Mouse (Mus musculus) embryo, embryonic 9.5 days (tissue): ENCODE measurements around the gene Fbxw7.

Source experiments
- DNase-seq: peaks from one replicate; pipeline ENCODE4 v3.0.0-alpha.2; 2017; ENCODE audit errors: extremely low spot score

Gene Fbxw7

DNA sequence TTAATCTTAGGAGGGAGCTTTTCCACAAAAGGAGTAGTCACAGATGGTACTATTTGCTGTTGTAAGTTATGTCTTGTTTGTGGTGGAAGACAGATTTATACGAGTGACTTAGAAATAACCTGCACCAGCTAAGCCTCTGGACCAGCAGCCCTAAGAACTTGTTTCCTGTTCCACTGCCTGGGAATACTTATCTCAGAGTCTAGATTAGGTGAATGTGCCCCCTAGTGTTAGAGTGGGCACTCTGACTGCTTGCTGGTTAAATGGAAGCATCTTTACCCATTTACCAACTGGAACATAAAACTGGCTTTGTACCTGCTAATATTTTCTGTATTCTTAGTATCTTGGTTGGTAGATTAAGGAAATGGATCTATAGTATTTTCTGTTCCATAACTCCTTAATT is 74.6 kb downstream of the Fbxw7 start:
- DNase-seq = no peak

DNA sequence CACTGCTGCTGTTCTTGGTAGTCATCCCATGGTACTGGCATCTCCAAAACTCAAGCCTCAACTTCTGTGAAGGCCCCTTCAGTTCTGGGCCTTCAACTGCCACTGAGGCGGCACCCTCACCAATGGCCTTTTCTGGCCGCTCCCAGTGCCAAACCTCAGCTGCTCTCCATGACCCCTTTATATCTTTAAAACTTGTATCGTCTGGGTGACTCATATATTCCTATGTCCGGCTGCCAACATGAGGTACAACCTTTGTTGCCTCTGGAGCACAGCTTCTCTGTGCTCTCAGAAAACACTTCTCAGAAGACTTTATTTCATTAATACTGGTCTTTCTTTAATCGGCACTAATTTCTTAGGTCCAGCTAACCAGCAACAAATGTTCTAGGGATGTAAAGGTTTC is 75.9 kb downstream of the Fbxw7 start:
- no peak for DNase-seq

DNA sequence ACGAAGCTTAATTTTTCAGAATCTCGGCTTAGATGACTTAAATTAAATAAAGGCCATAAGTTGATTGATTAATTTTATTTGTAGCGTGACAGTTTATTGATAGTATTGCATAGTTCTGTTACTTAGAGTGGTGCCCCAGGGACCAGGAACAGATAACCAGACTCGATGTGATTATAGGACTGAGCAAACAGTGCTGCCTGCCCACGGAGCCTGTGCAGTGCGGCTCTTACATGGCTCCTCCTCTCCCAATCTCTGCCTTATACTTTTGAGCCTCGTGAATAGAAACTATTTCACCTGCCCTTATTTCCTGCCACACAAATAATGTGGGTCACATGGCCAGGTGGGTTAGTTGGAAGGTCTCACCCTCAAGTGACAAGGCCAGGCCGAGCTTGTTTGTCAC is 82.9 kb downstream of the Fbxw7 start:
- no peak for DNase-seq

DNA sequence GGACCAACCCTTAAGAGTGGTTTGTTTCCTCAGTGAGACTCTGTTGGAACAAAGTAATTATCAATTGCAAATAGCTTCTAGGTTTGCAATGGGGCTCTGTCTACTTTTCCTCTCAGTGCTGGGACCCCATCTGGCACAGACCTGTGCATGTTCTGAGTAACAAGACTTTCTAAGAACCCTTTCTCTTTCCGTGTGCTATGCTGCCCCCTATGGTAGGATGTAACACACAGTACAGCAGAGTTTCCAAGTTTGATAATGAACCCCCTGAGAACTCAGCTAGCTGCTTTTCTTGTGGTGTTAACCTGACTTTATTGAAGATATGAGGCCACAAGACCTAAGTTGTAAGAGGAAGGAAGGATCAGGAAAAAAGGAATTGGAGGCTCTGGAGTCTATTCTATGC is 91.5 kb downstream of the Fbxw7 start:
- DNase-seq = peak; percentile 29

DNA sequence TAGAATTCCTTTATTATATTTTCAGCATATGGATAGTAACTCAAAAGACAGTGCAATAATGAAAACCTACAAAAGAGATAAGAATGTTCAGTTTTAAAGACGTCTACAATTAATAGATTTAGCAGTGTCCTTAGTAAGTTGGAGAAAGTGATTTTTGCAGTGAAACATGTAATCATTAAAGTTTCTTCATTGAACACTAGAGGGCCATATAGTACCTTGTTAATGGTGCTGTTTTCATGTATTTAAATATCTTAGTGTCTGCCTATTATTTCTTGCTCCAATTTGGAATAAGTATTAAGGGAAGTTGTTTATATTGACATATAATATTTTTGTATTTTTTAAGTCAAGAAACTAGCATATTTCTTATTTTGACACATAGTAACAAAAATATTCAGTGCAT is 99.2 kb downstream of the Fbxw7 start:
- DNase-seq = no peak

DNA sequence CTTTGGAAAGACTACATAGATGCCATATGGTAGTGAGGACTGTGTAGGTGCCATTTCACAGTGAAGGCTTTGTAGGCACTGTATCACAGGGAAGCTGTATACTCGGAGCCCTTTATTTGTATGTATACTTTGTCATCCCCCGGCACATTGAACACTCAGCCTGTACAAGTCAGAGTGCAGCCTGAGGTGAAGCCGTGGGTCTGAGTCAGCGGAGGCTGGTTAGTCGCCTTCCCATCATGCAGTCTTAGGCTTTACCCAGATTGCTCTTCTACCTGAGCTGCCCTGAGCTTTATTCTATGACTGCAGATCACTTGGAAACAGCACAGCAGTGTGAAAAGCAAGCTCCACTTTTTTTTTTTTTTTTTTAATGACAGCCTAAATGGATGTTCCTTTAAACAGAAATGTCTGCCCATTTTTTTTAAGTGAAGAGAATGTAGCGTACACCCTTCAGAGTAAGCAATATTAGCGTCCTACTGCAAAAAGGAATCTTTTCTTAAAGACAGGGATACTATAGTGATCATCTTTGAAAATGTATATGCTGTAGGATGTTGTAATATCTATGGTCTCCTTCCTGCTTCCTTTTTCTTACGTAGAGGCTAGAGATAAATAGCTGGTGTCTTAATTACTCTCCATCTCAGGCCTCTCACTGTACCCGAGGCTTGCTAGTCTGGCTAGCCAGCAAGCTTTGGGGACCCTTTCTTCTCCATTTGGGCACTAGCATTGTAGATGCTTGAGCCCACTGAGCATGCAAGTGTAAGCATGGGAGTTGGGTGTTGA is 103.0 kb downstream of the Fbxw7 start:
- DNase-seq = no peak

DNA sequence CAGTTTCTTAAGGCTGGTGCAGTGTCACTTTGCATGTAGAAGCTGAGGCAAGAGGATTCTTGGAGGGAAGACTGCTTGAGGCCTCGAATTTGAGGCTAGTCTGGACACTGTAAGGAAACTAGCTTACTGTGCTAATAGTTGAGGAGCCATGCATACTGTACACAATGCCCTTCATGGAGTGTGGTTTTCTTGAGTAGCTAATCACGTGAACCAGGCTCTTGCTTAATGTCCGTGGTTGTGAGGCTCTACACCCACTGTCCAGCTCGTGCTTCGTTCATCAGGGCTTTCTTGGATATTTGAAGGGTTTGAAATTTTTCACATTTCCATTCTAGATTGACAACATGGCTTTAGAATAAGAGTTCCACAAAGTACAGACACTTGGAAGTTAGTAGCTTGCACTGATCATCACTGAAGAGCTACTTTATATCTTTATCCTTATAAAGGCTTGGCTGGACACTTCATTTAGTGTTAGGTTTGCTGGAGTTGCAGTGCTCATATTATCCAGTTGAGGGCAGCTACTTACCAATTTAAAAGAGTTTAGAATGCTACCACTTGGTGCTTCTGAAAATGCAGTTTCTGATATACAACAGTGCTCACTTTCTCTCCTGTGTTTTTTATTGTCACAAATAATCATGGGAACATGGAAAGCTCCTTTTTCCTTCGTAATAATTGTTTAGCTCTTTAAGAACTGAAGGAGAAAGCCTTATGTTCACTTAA is 106.8 kb downstream of the Fbxw7 start:
- DNase-seq = peak; percentile 14

DNA sequence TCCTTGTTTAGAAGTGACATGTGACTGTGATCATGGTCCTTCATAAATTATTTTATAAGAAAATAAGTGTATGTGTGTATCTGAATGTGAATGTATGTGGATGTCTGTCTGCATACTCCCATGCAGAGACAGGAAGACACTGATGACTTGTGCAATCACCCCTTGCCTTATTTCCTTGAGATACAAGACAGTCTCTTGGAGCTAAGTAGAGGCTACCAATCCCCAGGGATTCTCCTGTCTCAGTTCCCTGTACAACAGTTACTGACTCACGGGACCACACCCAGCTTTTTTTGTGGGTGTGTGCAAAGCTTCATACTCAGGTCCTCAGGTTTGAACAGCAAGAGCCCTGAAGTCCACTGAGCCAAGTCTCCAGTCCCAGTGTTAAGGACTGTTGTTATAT is 108.2 kb downstream of the Fbxw7 start:
- DNase-seq = no peak

DNA sequence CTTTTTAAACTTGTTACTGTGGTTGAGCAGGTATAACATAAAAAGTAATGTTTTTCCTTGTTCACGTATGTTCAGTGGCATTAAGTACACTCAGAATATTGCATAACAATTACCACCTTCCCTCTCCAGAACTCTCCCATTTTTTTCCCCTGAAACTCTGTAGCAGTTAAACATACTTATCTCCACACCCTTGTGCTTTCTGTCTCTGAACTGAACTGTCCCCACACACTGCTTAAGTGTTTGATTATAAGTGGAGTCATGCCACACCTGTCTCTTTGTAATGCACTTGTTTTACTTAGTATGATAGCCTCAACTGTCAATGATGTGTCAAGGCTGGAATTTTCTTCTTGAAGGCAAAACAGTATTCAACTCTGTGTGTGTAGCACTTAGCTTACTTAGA is 108.6 kb downstream of the Fbxw7 start:
- DNase-seq = no peak

DNA sequence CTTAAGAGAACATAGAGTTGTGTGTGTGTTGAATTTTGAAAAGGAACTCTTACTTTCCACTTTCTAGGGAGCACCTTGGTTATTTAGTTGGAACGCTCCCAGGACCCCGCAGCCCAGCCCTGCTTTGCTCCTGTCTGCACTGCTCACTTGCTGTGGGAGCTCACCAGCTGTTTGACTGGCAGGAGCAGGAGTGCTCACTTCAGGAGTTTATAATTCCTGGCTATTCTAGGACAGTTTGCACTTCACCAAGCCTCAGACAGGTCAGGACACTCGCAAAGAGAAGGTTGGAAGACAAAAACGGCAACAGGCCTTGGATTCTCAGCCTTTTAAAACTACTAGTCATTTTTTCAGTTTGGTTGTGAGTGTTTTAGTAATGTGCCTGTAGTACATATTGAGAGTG is 110.2 kb downstream of the Fbxw7 start:
- no peak for DNase-seq

DNA sequence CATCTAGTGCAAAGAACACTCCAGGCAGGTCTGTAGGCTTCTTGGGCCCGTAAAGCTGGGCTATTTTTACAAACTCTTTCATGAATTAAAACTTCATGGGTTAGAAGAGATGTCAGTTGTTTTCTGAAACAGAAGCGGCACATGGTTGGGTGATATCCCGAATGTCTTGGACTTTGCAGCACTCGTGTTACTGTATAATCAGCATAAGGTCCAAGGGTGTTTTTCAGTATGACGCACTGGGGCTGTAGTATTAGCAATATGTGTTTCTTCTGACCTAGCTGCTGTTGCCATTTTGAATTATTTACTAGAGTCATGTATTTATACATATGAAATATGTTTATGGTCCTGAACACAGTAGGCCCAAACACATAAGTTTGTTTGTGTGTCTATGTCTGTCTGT is 111.1 kb downstream of the Fbxw7 start:
- DNase-seq = no peak

DNA sequence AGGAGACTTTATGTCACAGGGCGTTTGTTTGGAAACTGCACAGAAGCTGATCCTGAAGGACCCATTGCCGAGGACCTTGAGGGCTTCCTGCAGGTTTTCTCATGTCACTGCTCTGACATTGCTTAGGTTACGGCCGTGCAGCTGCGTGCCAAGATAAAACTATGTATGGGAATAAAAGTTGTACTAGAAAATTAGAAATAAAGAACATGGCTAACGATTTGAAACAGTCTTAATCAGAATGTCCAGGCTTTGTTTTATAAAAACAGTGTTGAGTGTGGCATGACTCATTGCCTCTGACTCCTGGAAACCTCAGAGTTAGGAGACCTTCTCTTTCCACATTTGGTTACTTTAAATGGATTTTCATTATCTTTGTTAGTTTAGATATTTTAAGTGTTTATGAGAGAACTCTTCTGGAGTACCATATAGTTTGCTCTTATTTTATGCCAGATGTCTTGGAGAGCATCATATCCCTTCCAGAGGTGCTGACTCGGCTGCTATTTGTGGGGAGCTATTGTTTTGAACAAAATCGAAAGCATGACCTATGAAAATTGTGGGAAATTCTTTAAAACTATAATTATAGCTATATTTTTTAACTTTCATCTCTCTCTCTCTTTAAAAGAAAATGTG is 112.2 kb downstream of the Fbxw7 start:
- no peak for DNase-seq

DNA sequence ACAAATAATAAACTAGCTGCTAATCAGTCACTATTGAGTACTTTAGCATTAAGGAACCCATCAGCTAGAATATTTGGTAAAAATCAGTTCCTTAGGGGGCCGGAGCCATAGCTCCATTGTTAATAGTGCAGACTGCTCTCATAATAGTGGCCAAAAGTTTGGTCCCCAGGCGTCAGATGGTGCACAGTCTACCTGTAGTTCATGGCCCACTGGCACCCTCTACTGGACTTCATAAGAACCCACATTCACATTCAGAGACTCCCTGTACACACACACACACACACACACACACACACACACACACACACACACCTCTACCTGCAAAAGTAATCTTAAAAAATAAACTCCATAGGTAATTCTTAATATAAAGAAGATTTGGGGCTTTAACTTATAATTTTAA is 112.8 kb downstream of the Fbxw7 start:
- no peak for DNase-seq

DNA sequence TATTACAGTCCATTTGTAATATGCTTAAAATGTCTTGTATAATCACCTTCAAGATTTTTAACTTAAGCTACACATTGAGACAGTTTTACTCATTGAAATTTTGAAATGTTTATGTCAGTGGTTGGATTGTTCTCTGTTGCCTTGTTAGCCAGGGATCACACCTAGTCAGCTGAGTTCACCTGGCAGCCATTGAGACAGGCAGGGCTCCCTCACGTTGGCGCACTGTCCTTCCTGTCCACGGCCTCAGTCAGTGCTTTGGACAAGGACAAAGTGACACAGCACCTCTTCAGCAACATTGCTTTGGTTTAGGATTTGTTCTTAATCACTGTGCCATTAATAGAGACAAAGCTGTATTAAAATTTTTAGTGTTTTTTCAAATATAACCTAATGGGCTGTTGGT is 114.1 kb downstream of the Fbxw7 start:
- DNase-seq = no peak

DNA sequence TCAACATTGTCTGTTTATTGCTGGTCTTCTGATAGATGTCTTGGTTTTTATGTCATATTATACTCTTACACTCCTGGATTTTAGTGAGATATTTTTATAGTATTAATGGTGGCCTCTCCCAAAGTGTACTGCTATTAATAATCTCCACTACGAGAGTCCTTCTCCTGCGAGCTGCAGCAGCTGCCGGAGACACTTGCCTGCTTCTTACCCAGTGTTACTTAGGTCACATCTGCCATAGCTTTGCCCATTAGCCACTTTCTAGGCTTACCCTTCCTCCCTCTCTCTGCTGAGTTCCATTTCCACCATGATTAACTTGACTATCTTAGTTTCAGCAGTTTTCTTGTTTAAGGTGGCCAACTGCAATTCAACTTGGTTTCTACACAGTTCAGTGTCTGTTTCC is 115.6 kb downstream of the Fbxw7 start:
- DNase-seq = no peak

DNA sequence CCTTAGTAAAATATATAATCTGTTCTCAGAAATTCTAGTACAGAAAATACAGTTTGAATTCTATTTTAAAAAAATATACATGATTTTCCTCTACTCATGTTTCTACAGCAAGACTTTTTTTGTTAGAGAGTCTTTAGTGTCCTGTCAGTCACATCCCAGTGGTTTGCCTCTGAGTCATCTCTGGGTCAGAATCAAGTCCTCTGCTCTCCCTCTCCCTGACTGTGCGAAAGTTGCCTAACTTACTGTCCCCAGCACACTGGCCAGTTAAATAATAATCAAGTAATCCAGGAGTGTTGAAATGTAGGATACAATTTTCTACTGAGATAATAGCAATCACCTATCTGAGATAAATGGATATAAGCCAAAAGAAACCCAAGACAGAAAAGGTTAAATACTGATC is 120.7 kb downstream of the Fbxw7 start:
- no peak for DNase-seq

DNA sequence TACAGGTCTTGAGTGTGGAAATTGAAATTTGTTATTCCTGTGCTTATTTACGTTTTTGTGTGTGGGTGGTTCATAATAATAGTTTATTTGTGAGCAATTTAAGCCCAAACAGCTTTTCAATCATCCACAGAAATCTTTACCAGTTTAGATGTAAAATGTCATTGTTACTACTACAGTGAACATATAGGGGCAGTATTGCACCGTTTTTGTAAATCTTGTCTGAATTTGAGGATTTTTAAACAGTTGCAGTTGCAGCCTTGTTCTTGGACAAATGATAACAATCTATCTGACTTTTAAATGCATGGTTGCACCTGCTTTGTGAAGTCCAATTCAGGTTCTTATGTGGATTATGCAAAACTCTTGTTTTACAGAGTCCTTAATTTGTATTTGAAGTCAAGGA is 121.2 kb downstream of the Fbxw7 start:
- no peak for DNase-seq

DNA sequence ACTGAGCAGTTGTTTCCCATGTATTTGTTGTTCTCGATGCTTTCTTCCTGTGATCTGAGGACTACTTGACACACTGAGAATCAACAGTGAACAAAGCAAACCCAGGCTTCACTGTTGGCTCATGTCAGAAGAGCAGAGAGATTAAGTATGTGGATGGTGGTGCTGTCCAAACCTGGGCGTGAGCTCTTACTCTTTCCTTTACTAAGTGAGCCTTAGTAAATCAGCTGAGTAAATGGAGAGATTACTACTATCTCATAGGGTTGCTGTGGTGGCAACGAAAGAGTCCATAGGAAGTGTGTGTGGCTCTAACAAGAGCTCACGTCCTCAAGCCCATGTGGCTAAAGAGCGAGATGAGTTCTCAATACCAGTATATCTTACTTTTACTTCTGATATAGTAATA is 121.9 kb downstream of the Fbxw7 start:
- DNase-seq = no peak

DNA sequence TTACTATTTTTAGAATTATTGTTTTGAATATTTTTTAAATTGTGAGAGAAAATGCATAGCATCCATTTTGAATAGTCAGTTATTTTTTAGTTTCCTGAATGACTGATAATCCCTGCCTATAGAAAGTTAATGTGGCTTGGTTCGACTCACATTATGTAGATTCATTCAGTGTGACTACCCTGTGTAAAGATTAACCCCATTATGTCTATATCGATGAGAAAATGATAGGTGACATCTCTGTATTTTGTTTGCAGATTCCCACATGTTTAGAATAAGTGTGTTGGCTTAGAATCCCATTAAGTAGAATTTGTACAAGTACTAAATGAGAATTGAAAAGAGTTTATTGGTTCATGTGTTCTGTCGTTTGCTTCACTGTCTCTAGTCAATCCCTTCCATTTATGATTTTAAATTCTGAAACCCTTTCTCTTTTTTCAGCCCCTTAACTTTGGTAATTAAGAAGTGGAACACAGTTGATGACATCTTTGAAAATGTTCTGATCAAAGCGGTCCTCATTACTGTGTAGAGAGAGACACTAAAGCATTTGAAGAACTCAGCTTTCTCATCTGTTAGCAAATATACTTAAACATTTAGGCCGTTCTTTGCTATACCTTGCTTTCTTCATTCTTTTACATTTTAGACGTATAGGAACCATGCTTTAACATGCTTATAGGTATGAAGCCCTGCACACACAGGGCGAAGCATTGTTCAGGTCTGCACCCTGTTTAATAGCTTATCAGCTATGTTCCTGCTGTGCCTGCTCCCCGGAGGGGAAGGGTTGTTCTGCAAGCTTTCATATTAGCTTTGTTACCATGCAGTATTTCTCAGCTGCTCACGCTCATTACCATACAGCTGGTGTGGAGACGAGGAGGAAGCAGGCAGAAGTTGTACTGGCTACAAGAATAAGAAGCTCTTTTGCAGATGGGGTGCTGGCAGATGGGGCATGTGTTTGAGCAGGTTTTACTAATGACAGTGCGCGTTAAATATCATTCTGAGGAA is 122.6 kb downstream of the Fbxw7 start:
- DNase-seq = no peak

DNA sequence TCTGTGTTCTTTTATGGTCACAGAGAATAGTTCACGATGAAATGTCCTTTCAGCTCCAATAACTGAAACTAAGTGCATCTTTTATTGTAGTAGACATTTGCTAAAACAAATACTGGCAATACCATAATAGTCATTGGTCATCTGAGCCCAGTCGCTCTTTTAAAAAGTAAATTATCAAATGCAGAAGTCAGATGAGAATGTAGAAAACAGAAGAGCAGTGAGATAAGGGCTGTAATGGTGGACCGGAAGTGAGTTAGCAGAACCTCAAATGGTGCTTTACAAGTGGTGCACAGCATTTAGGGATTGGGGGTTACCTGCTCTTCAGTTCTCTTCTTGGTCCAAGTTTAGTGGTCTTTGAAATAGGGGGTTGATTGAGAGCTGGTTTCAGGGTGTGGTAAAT is 129.9 kb downstream of the Fbxw7 start:
- no peak for DNase-seq

DNA sequence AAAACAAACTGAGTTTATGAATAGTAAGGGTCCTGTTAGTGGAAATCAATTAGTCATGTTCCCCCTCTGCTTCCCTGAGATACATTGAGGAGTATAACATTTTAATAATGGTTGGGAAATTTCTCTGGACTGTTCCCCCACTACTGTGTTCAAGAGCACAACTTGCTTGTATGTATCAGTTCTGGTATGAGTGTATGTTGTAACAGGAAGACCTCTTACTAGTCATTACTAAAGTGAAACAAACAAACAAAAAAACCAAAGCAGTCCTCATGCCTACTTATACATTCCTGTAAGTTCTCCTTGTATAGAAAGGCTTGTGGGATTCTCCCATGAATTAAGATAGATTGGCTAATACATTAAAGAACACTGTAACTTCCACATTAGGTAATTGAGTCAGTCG is 131.3 kb downstream of the Fbxw7 start:
- no peak for DNase-seq

DNA sequence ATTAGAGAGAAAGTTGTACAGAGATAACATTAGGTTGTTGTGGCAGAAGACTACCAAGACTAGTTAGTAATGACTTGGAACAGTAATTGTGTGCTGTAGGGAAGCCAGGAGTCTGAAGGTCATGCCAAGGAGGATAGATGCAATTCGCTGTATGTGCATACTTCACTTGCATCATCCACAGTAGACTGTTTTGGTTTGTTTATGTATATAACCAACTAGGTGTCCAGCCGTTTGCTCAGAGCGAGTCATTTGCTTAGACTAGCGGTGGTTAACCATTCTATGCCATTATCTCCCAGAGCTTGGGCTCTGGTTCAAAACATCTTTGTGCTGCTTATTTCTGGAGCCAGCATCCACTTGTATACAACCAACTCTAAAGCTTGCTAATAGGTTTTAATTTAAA is 134.3 kb downstream of the Fbxw7 start:
- DNase-seq = no peak
